Mouse (Mus musculus): ENCODE measurements around the gene Fam117a. TPM values are rescaled to one million over a fixed set of nuclear protein-coding genes. Genes with fewer than 3 reads are reported as not detected.

Fam117a gene
- total RNA-seq, 1 experiment, result 26.2 TPM

DNA sequence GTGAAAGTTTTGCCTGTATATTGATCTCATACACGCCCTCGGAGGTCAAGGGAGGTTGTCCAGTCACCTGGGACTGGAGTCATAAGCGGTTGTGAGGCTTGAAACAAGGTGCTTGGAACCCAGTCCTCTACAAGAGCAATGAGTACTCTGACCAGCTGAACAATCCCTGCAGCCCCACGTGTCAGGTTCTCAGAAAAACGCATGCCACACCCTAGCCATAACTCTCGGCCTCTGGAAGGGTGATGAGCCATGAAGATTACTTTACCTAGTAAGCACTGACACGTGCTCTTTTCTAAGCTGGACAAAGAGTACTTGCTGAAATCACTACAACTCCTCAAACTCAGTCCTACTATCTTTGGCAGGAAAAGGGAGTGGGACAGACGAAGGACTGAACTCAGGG lies 29.3 kb upstream of the Fam117a start:
- no peak for DNase-seq (ENCODE audit: low read depth, low spot score)
- no peak for TF ChIP-seq CHD2 (IDR thresholded peaks at IDR 0.05; ENCODE audit: low read depth, low read length)
- Histone ChIP-seq H3K9me3 (ENCODE audit: control insufficient read depth, insufficient read depth, low read depth, low read length) (no peaks in the 10 kb centered on the region), H3K9ac (ENCODE audit: insufficient read depth, low read depth, low read length, poor library complexity, severe bottlenecking) (peak overlapping the region; percentile 67), H3K4me1 (ENCODE audit: control insufficient read depth in 2 of 2, insufficient read depth in 2 of 2, low read length in 2 of 2, poor library complexity in 1 of 2) (peaks cover 0 to 3% of the 10 kb centered on the region in 2 experiments; a peak in 2 of 4 replicates), H3K27ac (ENCODE audit: insufficient read depth, low read depth, low read length, poor library complexity, severe bottlenecking) (peak overlapping the region; percentile 80; the same call in 1 of the 2 replicates), H3K4me3 (ENCODE audit: insufficient read depth in 1 of 2, low read depth in 1 of 2, low read length in 2 of 2, poor library complexity in 1 of 2, severe bottlenecking in 1 of 2) (peak overlapping the region; percentile 17 to 98), H3K36me3 (ENCODE audit: control insufficient read depth, insufficient read depth, low read length, poor library complexity, severe bottlenecking) (peaks cover 19% of the 10 kb centered on the region)
- in situ Hi-C loops (cut with MboI; ENCODE audit: low sequenced_read_pairs in 2 of 2, unreplicated experiment in 2 of 2), result no loop called here

- Histone ChIP-seq H3K27ac (ENCODE audit: insufficient read depth, low read depth, low read length, poor library complexity, severe bottlenecking) (peak overlapping the region; percentile 99), H3K36me3 (ENCODE audit: control insufficient read depth, insufficient read depth, low read length, poor library complexity, severe bottlenecking) (peaks cover 8% of the 10 kb centered on the region)
- in situ Hi-C loops (cut with MboI; ENCODE audit: low sequenced_read_pairs in 2 of 2, unreplicated experiment in 2 of 2), result no loop called here
Measured at GRCm38 (mm10) chr11:95309510-95310006, 27.3 kb upstream of the Fam117a start.

GRCm38 (mm10) chr11:95310007-95310647 lies 26.7 kb upstream of the Fam117a start, which contains the start of gene Kat7:
Kat7 (minus strand) TSS chr11:95310246.
- H3K4me1 ChIP-seq (ENCODE audit: control insufficient read depth in 2 of 2, insufficient read depth in 2 of 2, low read length in 2 of 2, poor library complexity in 1 of 2), result peaks cover 2 to 3% of the 10 kb centered on the region in 2 experiments; a peak in 3 of 4 replicates
- peaks cover 6% of the 10 kb centered on the region for H3K36me3 ChIP-seq (ENCODE audit: control insufficient read depth, insufficient read depth, low read length, poor library complexity, severe bottlenecking)
- in situ Hi-C loops (cut with MboI; ENCODE audit: low sequenced_read_pairs in 2 of 2, unreplicated experiment in 2 of 2), result no loop called here
- DNase-seq (ENCODE audit: low read depth, low spot score), result peak; percentile 97
- peak within 1 kb of the TSS; percentile 89 to 98 for H3K4me3 ChIP-seq (ENCODE audit: insufficient read depth in 1 of 2, low read depth in 1 of 2, low read length in 2 of 2, poor library complexity in 1 of 2, severe bottlenecking in 1 of 2)
- TF ChIP-seq ZC3H11A (IDR thresholded peaks at IDR 0.05; ENCODE audit: borderline replicate concordance, low read depth, low read length), result no peak
- TF ChIP-seq ZNF384 (IDR thresholded peaks at IDR 0.05; ENCODE audit: low read depth, low read length), result no peak
- no peak for TF ChIP-seq CHD2 (IDR thresholded peaks at IDR 0.05; ENCODE audit: low read depth, low read length)
- peak; percentile 94 for TF ChIP-seq HCFC1 (IDR thresholded peaks at IDR 0.05; ENCODE audit: borderline replicate concordance, insufficient read depth, low read length)
- TF ChIP-seq MAFK (IDR thresholded peaks at IDR 0.05; ENCODE audit: insufficient read depth, low read depth, low read length), result no peak
- peak within 1 kb of the TSS; percentile 100 for H3K9ac ChIP-seq (ENCODE audit: insufficient read depth, low read depth, low read length, poor library complexity, severe bottlenecking)
- no peaks in the 10 kb centered on the region for H3K9me3 ChIP-seq (ENCODE audit: control insufficient read depth, insufficient read depth, low read depth, low read length)
- peak within 1 kb of the TSS; percentile 99 for H3K27ac ChIP-seq (ENCODE audit: insufficient read depth, low read depth, low read length, poor library complexity, severe bottlenecking)

More at GRCm38 (mm10) chr11:95309510-95310006, 27.3 kb upstream of the Fam117a start:
- Histone ChIP-seq H3K9ac (ENCODE audit: insufficient read depth, low read depth, low read length, poor library complexity, severe bottlenecking) (peak overlapping the region; percentile 100), H3K4me3 (ENCODE audit: insufficient read depth in 1 of 2, low read depth in 1 of 2, low read length in 2 of 2, poor library complexity in 1 of 2, severe bottlenecking in 1 of 2) (peak overlapping the region; percentile 89 to 98), H3K9me3 (ENCODE audit: control insufficient read depth, insufficient read depth, low read depth, low read length) (no peaks in the 10 kb centered on the region), H3K4me1 (ENCODE audit: control insufficient read depth in 2 of 2, insufficient read depth in 2 of 2, low read length in 2 of 2, poor library complexity in 1 of 2) (peaks cover 2 to 3% of the 10 kb centered on the region in 2 experiments; a peak in 3 of 4 replicates)
- TF ChIP-seq CHD2 (IDR thresholded peaks at IDR 0.05; ENCODE audit: low read depth, low read length) (peak; percentile 87), MAFK (IDR thresholded peaks at IDR 0.05; ENCODE audit: insufficient read depth, low read depth, low read length) (no peak), ZC3H11A (IDR thresholded peaks at IDR 0.05; ENCODE audit: borderline replicate concordance, low read depth, low read length) (no peak), HCFC1 (IDR thresholded peaks at IDR 0.05; ENCODE audit: borderline replicate concordance, insufficient read depth, low read length) (no peak), ZNF384 (IDR thresholded peaks at IDR 0.05; ENCODE audit: low read depth, low read length) (no peak)
- DNase-seq (ENCODE audit: low read depth, low spot score), result peak; percentile 95

GRCm38 (mm10) chr11:95310648-95311424 lies 26.0 kb upstream of the Fam117a start:
- in situ Hi-C loops (cut with MboI; ENCODE audit: low sequenced_read_pairs in 2 of 2, unreplicated experiment in 2 of 2), result no loop called here
- Histone ChIP-seq H3K4me1 (ENCODE audit: control insufficient read depth in 2 of 2, insufficient read depth in 2 of 2, low read length in 2 of 2, poor library complexity in 1 of 2) (peaks cover 3 to 4% of the 10 kb centered on the region in 2 experiments; a peak in 3 of 4 replicates), H3K4me3 (ENCODE audit: insufficient read depth in 1 of 2, low read depth in 1 of 2, low read length in 2 of 2, poor library complexity in 1 of 2, severe bottlenecking in 1 of 2) (peak overlapping the region; percentile 69 to 89), H3K9me3 (ENCODE audit: control insufficient read depth, insufficient read depth, low read depth, low read length) (no peaks in the 10 kb centered on the region), H3K36me3 (ENCODE audit: control insufficient read depth, insufficient read depth, low read length, poor library complexity, severe bottlenecking) (peaks cover 5% of the 10 kb centered on the region; the same call in 1 of the 2 replicates), H3K9ac (ENCODE audit: insufficient read depth, low read depth, low read length, poor library complexity, severe bottlenecking) (peak overlapping the region; percentile 90), H3K27ac (ENCODE audit: insufficient read depth, low read depth, low read length, poor library complexity, severe bottlenecking) (peak overlapping the region; percentile 98)
- TF ChIP-seq CHD2 (IDR thresholded peaks at IDR 0.05; ENCODE audit: low read depth, low read length) (no peak), HCFC1 (IDR thresholded peaks at IDR 0.05; ENCODE audit: borderline replicate concordance, insufficient read depth, low read length) (no peak), ZC3H11A (IDR thresholded peaks at IDR 0.05; ENCODE audit: borderline replicate concordance, low read depth, low read length) (no peak), ZNF384 (IDR thresholded peaks at IDR 0.05; ENCODE audit: low read depth, low read length) (no peak), MAFK (IDR thresholded peaks at IDR 0.05; ENCODE audit: insufficient read depth, low read depth, low read length) (no peak)
- DNase-seq (ENCODE audit: low read depth, low spot score), result no peak

Measured in ES-E14 (cell line).